Mouse (Mus musculus) small intestine, adult 2 months (tissue): ENCODE data around the gene Slc16a9.

Source experiments
- CTCF ChIP-seq: fragments of 200-500 bp; IDR thresholded peaks from 2 replicates; pipeline ENCODE4 v1.5.1; 2012; ENCODE audit warnings: low read depth, mild to moderate bottlenecking, control low read depth, inconsistent platforms, low read length, moderate library complexity, mixed read lengths; ENCODE audit not compliant: insufficient replicate concordance, insufficient read length; ENCODE audit errors: extremely low read depth
- POLR2A ChIP-seq: fragments of 200-500 bp; IDR thresholded peaks from 2 replicates; pipeline ENCODE4 v1.6.1; 2012; ENCODE audit warnings: low read depth, mild to moderate bottlenecking, control low read depth, inconsistent platforms, low read length, moderate library complexity

- TF ChIP-seq CTCF = peak; percentile 34; the same call in 1 of the 2 replicates
- no peak for TF ChIP-seq POLR2A
Measured at GRCm38 (mm10) chr10:70195786-70196185, 49.1 kb upstream of the Slc16a9 start.
